Mouse (Mus musculus): ENCODE data around the gene Pabpc1l.

Gene Pabpc1l

GRCm38 (mm10) chr2:164025150-164025549 lies at the start of gene Pabpc1l:
Gene Pabpc1l, plus strand, starts transcription at chr2:164025450.
- DNase-seq, result no peak

- no peak for DNase-seq
These were observed 48.8 kb upstream of the Pabpc1l start for GRCm38 (mm10) chr2:163976448-163976847.

GRCm38 (mm10) chr2:163987233-163987632 lies 38.0 kb upstream of the Pabpc1l start:
- no peak for DNase-seq

GRCm38 (mm10) chr2:163992871-163993270 lies 32.4 kb upstream of the Pabpc1l start:
- DNase-seq, result no peak

- DNase-seq, result no peak
These were observed 30.6 kb upstream of the Pabpc1l start, which contains the start of gene Ywhab for GRCm38 (mm10) chr2:163994654-163994976. Gene Ywhab, plus strand, starts transcription at chr2:163994960.

- peak; percentile 89 to 97 for DNase-seq
These were observed 30.0 kb upstream of the Pabpc1l start for GRCm38 (mm10) chr2:163994977-163995862.

GRCm38 (mm10) chr2:163996275-163996674 lies 29.0 kb upstream of the Pabpc1l start:
- no peak for DNase-seq

- DNase-seq, result no peak
These were observed 28.4 kb upstream of the Pabpc1l start for GRCm38 (mm10) chr2:163996899-163997298.

- DNase-seq, result no peak
These were observed 26.3 kb upstream of the Pabpc1l start for GRCm38 (mm10) chr2:163998981-163999380.

- no peak for DNase-seq
These were observed 22.6 kb upstream of the Pabpc1l start for GRCm38 (mm10) chr2:164002637-164003036.

- no peak for DNase-seq
These were observed 20.7 kb upstream of the Pabpc1l start for GRCm38 (mm10) chr2:164004503-164004902.

GRCm38 (mm10) chr2:164006932-164007331 lies 18.3 kb upstream of the Pabpc1l start:
- DNase-seq, result no peak

- DNase-seq, result no peak
These were observed 17.7 kb upstream of the Pabpc1l start for GRCm38 (mm10) chr2:164007547-164007946.

- no peak for DNase-seq
These were observed 17.2 kb upstream of the Pabpc1l start for GRCm38 (mm10) chr2:164007987-164008545.

- DNase-seq, result no peak
These were observed 16.0 kb upstream of the Pabpc1l start for GRCm38 (mm10) chr2:164009227-164009626.

- no peak for DNase-seq
These were observed 14.8 kb upstream of the Pabpc1l start for GRCm38 (mm10) chr2:164010496-164010895.

GRCm38 (mm10) chr2:164010944-164011343 lies 14.3 kb upstream of the Pabpc1l start:
- DNase-seq, result no peak

GRCm38 (mm10) chr2:164015304-164015703 lies 9.9 kb upstream of the Pabpc1l start:
- no peak for DNase-seq

- DNase-seq, result no peak
These were observed 6.3 kb upstream of the Pabpc1l start for GRCm38 (mm10) chr2:164018910-164019309.

GRCm38 (mm10) chr2:164019943-164020342 lies 5.3 kb upstream of the Pabpc1l start:
- no peak for DNase-seq

GRCm38 (mm10) chr2:164022104-164022503 lies 3.1 kb upstream of the Pabpc1l start:
- no peak for DNase-seq

GRCm38 (mm10) chr2:164031147-164031546 lies 5.9 kb downstream of the Pabpc1l start:
- no peak for DNase-seq

- no peak for DNase-seq
These were observed 7.7 kb downstream of the Pabpc1l start for GRCm38 (mm10) chr2:164032973-164033372.

- DNase-seq, result no peak
These were observed 11.3 kb downstream of the Pabpc1l start for GRCm38 (mm10) chr2:164036520-164037019.

Measured in cerebellum, adult 18-20 months (tissue).